Mouse (Mus musculus) gonadal fat pad, adult 2 months (tissue): Measurements from ENCODE around the gene Iapp. TPM values are rescaled to one million over a fixed set of nuclear protein-coding genes. Genes with fewer than 3 reads are reported as not detected.
"Not testable (repeated sequence)": the region's sequence is repeated elsewhere in the genome, so short reads cannot be mapped to it uniquely, and the experiment has no call there.

Experiments used
- DNase-seq: peaks from one replicate; pipeline ENCODE4 v3.0.0-alpha.2; 2012; ENCODE audit warnings: low read depth
- polyA plus RNA-seq: library from polyadenylated mRNA; depleted of rRNA; stranded (reverse); fragments of >200 nt; gene quantifications from 2 replicates; pipeline ENCODE4 v1.2.3, GENCODE M21; 2012; rRNA removed

The Iapp gene
- polyA plus RNA-seq = 3.8 and 5.5 TPM in 2 replicates

DNA sequence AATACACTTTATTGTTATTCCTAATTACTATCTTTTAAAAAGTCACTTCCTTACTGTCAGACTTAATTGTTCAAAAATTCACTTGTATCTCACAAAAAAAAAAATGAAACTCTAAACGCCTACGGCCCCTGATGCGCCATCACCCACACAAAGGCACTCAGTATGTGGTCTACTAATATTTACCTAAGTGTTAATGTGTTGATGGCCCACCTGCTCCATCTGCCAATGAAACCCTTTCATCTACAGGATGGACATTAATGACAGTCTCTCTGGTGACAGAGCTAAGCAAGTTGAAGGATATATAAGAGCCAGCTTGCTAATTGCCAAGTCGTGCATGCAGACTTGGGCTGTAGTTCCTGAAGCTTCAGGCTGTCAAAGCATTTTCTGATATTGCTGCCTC lies at the start of gene Iapp:
TSS of gene Iapp (plus strand) at position 326 of the 400 bp plus-strand sequence.
- DNase-seq = no peak

DNA sequence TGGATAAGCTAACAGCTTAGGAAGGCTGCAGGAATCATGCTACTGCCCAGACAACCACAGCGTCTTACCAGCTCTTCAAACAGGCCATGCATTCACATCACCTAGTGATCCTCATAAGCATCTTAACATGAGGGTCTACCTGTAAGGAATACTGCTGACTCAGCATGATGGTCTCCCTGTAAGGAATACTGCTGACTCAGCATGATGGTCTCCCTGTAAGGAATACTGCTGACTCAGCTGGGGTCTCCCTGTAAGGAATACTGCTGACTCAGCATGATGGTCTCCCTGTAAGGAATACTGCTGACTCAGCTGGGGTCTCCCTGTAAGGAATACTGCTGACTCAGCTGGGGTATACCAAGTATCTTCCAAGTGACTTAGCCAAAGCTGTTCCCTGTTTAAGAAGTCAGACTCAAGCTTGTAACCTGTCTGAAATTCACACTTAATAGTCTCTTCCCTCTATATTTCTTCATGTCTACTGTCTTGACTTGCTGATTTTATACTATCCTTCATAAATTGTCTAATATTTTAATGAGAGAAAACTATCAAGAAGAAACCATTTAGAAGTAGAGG lies 47.4 kb upstream of the Iapp start:
- DNase-seq = not testable (repeated sequence)

DNA sequence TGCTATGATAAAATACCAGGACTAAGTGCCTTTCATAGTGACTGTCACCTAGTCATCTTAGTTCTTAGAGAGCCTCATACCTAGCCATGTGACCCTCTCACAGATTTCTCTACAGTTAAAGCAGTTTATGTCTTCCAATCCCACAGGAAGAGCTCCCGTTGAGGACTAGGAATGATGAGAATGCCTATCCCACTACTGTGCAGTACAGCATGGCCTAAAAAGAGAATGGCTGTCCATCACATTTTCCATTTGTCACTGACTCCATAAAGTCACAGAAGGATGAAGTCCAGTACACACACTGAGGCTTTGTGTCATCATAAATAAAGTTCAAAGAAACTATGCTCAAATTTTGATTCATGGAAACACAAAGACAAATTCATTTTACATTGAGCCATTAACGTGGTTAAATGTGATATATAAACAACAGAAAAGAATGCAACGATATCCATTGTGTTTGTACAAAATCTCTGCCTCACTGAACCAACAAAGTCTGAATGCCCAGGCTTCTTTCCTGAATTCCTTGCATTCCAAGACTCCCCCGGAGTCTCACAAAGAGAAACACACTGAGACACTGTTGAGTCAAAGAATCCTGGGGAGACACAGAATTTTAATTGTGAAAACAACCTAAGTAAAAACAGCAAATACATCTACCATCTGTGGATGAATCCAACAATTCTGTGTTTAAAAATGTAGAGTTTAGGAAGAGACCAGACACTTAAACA lies 22.3 kb upstream of the Iapp start:
- DNase-seq = no peak

DNA sequence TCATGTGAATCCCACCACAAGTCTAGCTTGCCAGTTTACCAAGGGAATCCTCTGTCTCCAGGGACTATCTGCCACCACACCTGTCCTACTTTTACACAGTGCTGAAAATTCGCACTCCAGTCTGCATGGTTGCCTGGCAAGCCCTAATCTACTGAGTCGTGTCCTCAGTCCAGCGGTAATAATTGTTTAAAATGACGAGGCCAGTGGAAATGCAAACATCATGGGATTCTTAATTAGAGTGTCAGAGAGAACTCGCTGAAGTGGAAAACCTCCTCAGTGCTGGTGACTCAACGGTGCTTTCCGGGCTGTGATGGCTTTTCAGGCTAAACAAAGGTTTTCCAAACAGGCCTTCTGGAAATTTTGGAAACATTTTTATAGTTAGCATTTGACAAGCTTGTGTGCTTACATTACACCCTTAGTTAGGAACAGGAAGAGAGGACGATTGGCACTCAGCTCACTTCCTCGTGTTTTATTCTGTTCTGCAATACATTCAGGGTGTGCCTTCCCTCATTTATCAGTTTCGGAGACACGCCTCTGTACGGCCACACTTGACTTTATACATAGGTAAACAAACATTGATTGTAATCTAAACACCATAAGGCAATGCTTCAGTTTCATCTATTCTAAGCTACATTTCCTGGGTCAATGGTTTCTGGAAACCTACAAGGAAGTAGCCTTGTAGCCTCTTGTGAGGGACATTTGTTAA lies 8.7 kb upstream of the Iapp start:
- DNase-seq = no peak

DNA sequence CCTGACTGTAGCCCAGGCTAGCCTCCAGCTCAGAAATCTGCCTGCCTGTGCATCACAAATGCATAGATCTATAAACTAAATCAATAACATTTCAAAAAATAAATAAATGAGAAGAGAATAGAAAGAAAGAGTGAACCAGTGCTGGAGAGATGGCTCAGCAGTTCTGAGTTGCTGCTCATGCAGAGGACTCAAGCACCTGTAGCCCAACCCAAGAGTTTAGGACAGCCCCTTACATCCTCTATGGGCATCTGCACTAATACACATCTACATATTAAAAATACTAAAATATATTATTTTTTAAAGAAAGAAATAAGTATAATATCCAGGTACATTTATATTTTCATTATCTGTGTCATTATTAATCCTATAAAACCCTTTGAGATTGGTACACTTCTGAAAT lies 6.9 kb downstream of the Iapp start:
- no peak for DNase-seq

DNA sequence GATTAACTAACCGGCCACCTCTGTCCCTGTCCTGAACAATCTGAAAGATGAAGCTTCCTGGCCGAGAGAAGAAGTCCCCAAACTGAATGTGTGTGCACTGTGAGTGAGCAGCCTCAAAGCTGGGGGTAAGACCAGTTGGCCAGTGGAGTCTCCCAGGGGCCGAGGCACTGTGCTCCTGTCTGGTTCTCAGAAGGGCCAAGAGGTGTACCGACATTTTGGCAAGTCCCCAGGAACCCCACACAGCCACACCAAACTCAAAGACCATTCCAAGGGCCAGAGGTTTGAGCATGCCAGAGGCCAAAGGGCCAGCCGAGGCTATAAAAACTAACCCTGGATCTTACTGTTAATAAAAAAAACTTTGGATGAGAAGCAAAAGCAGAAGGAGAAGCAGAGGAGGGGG lies 16.1 kb downstream of the Iapp start:
- no peak for DNase-seq

DNA sequence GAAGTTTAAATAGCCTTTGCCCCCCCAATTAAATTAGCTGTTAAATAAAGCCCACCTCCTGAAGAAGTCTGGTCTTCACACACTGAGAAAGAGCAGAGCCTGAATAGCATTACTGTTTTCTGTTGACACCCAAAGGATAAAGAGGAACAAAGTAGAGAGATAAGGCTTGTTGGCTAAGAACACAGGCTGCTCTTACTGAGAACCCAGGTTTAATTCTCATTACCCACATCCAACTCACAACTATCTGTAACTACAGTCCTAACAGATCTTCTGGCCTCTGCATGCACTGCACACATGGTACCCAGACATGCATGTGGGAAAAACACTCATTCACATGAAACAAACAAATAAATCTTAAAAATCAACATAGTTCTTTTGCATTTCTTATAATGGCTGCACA lies 18.9 kb downstream of the Iapp start:
- no peak for DNase-seq

DNA sequence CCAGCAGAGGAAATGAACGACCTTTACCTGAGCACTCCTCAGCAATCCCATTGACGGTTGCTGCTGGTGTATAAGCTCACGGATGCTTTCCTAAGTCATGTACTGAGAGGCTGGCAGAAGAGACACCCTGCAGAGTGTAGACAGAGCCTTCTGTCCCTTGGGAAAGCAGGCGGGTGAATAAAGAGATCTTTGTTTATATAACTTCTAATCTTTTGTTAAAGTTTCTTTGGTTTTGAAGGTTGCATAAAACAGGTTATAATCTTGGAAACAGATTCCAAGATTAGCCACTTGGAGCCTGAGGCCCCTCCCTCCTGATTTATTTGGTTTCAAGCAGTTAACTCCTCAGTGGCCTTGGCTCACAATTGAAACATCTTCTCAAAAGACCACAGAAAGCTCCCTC lies 24.7 kb downstream of the Iapp start, which contains the start of gene Slco1a5:
TSS of gene Slco1a5 (minus strand) at position 101 of the 400 bp plus-strand sequence.
- DNase-seq = no peak

DNA sequence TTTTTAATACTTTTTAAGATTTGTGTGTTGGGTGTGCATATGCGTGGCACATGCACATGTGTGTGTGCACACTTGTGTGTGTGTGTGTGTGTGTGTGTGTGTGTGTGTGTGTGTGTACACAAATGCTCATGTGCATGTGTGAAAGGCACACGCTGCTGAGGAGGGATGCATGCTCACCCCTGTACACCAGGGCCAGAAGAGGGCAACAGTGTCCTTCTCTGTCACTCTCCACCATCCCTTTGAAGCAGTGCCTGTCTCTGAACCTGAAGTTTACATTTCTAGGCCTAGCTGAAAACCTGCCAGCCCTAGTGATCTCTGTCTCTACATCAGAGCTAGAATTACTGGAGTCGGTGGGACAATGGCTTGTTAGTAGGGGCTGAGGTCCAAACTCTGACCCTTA lies 28.4 kb downstream of the Iapp start:
- DNase-seq = no peak

DNA sequence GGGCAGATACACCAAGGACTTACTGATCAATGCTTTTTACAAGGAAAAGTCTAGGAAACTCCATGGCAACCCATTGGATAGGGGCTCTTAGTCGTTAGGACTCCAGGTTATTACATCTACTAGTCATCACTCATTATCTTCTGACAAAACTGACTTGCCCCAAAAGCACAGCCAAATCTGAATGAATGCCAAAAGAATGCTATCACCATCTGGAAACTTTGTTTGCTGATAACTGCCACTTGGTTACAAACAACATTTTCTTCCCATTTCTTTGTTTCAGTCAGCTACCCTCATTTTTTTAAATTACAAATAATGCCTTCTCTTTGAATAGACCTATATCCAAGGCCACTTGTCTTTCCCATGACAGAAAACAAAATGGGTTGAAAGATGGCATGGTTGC lies 31.0 kb downstream of the Iapp start:
- no peak for DNase-seq

DNA sequence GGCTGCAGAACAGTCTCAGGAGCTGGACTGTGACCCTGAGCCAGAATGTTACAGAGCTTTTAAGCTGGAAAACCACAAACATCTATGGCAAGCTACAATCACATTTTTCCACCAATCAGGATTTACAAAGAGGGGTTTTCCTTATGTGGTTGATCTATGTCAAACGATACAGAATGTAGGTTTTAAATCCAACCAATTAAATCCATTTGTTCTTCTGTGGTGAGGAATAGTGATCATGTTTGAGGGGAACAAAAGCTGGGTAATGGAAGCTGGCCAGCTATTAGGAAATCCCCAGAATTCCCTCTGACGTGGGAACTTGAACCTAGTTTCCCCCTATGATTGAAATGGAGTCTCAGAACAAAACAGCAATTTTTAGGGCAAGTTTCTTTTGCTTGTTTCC lies 40.7 kb downstream of the Iapp start:
- DNase-seq = no peak

DNA sequence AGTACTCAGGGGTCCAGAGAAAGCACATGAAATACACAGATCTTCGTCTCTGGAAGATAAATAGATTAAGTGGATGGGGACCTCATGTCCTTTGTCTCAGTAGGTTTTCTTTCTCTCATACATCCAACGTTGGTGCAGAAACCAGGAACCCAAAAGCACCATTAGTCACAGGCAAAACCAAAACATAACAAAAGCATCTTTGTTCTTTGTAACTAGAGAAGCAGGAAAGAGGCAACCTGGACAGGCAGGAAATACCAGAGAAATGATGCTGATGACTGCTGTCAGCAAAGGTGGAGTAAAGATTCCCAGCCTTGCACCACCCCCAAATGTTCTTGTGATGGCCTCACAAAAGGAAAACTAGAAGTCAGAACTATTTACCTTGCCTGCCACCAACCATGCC lies 41.4 kb downstream of the Iapp start:
- no peak for DNase-seq

DNA sequence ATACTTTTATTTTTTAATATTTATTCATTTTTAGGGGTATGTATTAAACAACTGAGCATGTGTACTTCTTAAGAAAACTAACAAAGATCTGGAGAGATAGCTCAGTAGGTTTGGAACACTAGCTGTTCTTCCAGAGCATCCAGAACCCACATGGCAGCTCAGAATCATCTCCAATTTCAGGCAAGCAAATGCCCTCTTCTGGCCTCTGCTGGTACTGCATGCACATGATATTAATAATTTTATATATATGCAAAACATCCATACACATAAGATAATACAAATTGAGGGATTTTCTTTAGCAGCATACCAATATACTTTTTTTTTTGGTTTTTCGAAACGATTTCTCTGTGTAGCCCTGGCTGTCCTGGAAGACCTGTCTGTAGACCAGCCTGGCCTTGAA lies 45.3 kb downstream of the Iapp start:
- no peak for DNase-seq

DNA sequence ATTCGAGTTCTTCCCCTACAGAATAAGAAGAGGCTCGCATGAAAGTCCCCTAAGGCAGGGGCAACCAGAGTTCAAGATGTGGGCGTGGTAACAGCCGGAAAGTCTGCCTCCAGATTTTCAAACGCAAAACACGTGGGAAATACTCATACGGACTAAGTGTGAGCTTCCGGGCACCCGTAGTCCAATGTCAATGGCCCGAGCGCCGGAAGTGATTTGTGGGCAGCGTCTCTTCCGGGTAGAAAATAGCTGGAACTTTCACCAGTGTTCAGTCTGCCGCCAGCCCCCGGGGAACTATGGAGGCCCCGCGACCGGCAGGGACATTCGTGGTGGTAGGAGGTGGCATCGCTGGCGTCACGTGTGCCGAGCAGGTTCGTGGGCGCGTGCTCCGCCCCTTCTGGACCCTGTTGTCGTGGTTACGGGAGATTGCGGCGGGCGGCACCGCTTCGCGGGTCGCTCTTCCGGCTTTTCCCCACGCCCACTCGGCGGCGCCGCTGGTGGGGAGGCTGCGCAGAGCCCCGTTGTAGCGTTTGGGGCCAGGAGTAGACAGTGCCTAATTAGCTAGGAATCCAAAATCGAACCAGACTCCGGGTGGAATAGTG lies 47.3 kb downstream of the Iapp start, which contains the start of gene Pyroxd1:
TSS of gene Pyroxd1 (plus strand) at position 215 of the 599 bp plus-strand sequence.
- DNase-seq = no peak

DNA sequence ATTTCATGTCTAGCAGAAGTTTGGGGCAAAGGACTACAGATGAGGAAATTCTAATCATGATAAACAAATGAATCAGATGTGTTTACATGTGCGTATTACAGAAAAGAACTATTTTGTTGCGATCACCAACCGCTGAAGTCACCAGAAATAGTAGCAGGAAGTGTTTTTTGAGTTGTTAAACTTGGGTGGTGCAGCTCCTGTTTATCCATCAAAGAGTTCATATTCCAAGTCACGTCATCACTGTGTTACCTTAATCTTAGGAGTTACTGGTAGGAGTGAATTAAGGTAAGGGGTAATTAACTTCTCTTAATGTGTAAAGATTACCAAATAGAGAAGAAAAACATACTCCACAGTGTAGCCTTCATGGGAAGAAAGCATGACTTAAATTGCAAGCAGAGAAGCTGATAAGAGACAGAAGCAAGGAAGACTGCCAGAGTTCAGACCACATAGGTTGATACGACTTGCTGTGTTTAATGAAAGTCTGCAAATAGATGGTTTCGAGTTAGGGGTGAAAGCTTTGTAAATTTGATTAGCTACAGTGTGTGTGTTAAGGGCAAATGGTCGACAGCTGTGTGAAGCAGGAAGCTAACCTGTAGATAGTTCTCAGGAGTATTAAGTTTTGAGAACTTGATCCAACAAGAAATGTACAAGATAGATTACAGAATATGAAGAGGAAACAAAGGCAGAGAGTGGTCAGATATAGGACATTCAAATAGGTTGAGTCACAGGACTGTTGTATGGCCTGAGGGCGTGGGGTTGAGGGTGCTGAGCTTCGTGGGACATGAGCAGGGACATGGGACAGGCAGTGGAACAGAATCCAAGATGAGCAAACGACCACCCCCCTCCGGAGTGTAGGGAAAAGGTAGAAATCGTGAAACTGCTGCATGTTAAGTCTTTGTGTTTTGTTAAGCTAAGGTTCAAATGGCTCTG lies 48.2 kb downstream of the Iapp start:
- no peak for DNase-seq

DNA sequence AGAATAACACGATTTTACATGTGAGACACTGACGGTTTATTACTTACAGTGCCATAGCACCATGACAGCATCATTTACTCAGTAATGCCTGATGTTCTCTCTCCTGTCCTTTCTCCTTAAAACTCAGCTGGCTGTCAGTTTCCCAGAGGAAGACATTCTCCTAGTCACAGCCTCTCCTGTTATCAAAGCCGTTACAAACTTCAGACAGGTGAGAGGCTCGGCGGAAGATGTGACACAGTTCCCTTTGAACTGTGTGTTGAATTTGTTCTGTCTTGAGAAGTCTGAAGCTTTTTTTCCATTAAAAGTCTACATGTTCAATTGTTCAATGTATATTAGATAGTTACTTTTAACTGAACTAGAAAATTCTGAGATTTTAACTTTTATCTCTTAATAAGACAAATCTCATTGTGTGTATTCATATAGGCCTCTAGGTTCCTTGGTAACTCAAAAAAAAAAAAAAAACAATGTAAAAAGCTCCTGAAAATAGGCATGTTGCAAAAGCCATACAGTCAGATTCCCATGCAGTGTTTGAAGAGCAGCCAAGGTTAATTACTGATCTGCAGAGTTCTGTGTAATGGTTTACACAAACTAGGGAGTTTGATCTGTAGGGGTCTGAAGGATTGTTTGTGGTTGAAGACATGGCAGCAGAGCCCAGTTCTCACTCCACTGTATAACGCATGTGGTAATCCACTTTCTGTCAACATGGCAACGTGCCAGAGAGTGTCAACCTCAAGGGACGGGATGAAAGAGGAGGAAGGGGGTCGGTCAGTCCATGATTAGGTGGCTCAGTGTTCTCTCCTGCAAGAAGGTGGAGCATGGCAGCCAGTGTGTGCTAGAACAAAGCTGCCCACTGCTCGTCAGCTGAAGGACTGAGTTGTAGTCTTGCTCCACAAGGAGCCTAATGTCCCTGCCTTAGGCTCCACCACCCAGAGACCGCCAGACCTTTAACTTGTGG lies 49.5 kb downstream of the Iapp start:
- DNase-seq = no peak

DNA sequence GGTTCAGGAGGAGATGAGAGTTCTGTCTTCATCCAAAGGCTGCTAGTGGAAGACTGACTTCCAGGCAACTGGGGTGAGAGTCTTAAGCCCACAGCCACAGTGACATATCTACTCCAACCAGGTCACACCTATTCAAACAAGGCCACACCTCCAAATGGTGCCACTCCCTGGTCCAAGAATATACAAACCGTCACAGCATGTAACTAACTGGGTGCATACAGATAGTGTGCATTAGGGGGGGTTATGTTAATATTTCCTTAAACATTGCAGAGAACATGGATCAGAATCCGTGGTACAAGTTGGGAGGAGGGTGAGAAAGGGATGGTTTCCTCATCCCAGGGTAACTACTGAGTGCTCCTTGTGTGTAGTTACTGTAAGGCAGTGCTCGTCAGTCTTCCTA lies 53.9 kb downstream of the Iapp start:
- DNase-seq = not testable (repeated sequence)
